Mouse (Mus musculus): ENCODE data around the gene Rab40c.

GRCm38 (mm10) chr17:25843122-25843521 is 76.4 kb downstream of the Rab40c start:
- no peak for TF ChIP-seq CTCF (IDR thresholded peaks at IDR 0.05; ENCODE audit: low read depth, low read length)
- TF ChIP-seq POLR2A (IDR thresholded peaks at IDR 0.05; ENCODE audit: extremely low read depth, insufficient read depth, low read length): no peak

Measured in liver, adult 2 months (tissue).